Mouse (Mus musculus): ENCODE data around the gene Cdh22. TPM values are rescaled to one million over a fixed set of nuclear protein-coding genes. Genes with fewer than 3 reads are reported as not detected.
A peak's percentile ranks its signal among the peaks of the same experiment; 100 is the strongest.

The Cdh22 gene
- total RNA-seq, 4 experiments from 2014 or later = 1.8 to 3.5 (median 2.5) TPM

- no peak for DNase-seq
These were observed 156.0 kb downstream of the Cdh22 start for GRCm38 (mm10) chr2:165078605-165079004.

DNA sequence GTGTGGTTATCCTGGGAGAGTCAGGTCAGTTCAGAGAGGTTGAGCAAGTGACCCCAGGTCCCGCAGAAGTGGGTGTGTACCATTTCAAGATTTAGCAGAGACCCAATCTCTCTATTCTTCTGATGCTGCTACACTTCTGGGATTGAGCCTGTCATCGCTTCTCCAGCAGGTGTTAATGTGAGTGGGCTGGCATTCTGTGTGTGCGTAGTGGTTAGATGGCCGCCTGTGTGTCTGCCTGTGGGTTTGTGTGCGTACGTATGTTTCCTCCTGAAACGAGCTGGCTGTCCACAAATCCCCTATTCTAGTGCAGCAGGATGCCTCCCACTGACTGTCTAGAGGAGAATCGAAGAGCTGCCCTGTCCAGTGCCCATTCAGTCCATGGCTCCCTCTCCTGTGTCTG lies 156.6 kb downstream of the Cdh22 start:
- DNase-seq = no peak

- DNase-seq = no peak
These were observed 157.6 kb downstream of the Cdh22 start for GRCm38 (mm10) chr2:165077055-165077454.

DNA sequence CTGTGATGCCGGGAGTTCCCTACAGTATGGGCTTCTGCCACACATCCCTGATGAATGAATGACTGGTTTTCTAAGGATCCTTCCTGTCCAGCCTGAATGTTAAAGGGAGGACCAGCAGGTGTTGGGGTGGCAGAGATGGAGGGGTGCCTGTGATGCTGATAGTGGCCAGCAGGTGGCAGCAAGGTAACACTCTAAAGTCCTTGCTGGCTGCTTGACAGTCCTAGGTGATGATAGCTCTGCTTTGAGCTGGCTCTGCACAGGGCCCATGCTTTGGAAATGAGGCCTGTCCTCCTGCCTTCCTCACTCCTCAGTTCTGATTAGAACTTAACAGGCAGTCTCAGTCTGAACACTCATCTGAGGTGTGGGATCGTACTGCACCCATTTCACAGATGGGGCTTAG lies 159.7 kb downstream of the Cdh22 start:
- DNase-seq = peak; percentile 56

- DNase-seq = no peak
These were observed 160.4 kb downstream of the Cdh22 start for GRCm38 (mm10) chr2:165074081-165074884.

DNA sequence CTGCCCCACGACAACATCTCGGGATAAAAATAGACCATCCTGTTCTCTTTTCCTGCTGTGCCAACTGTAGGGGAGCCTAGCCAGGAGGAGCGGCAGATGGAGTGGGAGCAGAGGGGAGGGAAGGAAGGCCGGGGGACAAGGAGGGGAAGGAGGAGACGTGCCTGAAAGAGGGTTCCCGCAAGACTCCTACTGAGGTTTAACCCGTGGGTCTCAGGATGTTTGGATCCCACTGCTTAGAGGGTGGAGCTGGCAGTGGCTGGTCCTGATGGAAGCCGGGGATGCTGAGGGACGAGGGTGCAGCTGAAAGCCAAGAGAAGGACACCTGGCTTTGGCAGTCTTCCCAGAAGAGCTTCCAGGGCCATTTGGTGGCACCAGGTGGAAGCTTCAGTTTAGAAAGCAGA lies 161.3 kb downstream of the Cdh22 start:
- no peak for DNase-seq

GRCm38 (mm10) chr2:165070096-165070816 lies 164.4 kb downstream of the Cdh22 start:
- DNase-seq = no peak

DNA sequence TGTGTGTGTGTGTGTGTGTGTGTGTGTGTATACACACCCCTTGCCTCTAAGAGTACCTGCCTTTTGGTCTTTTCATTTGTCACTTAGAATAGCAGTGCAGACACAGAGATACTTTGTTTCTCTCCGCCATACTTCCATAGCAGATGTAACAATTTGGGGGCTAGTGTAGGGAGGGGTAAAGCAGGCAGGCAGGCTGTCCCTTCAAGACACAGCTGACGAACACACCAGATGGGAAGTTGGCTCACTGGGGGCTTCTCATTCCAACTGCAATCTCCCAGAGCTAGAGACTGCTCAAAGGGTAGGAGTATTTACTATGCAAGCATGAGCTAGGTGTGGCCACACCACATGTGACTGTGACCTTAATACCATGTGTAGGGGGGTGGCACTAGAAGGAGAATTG lies 165.8 kb downstream of the Cdh22 start:
- DNase-seq = no peak

GRCm38 (mm10) chr2:165064489-165064888 lies 170.2 kb downstream of the Cdh22 start:
- no peak for DNase-seq

- no peak for DNase-seq
These were observed 172.8 kb downstream of the Cdh22 start for GRCm38 (mm10) chr2:165061638-165062433.

Other genes with a start within 250 kb of the Cdh22 start
- gene Ncoa5, start 200.0 kb downstream of the Cdh22 start, total RNA-seq (2022) = 10 to 100 TPM; 28.0 to 45.1 (median 34.0) TPM
- gene Cd40, start 179.2 kb downstream of the Cdh22 start, total RNA-seq (2022) = 1 to 10 TPM; 2.3 to 4.9 (median 3.3) TPM
- gene 1700025C18Rik, start 144.1 kb downstream of the Cdh22 start, total RNA-seq (2022) = not detected
- gene Slc35c2, start 53.0 kb upstream of the Cdh22 start, total RNA-seq (2022) = 10 to 100 TPM; 56.7 to 62.1 (median 58.3) TPM
- 10 to 100 TPM; 22.8 to 36.2 (median 31.4) TPM for gene Elmo2, start 91.6 kb upstream of the Cdh22 start, total RNA-seq (2022)
- gene Zfp663, start 133.9 kb upstream of the Cdh22 start, total RNA-seq (2022) = not detected
- 1 to 10 TPM; 5.3 to 7.5 (median 6.3) TPM for gene Zfp334, start 153.4 kb upstream of the Cdh22 start, total RNA-seq (2022)
- under 1 TPM; 0.14 to 0.17 (median 0.16) TPM for gene Ocstamp, start 165.6 kb upstream of the Cdh22 start, total RNA-seq (2022)
- 1 to 10 TPM; 1.1 to 1.5 (median 1.4) TPM for gene Slc13a3, start 238.4 kb upstream of the Cdh22 start, total RNA-seq (2022)